Mouse (Mus musculus) neural tube, embryonic 13.5 days (tissue): Measurements from ENCODE around the gene Ctbp2. TPM values are rescaled to one million over a fixed set of nuclear protein-coding genes. Genes with fewer than 3 reads are reported as not detected.

Experiments used
- ATAC-seq: fragments of 200-750 bp; cut with Nextera tagmentation; 2 replicates; pipeline ENCODE4 v1.8.0; 2017; ENCODE audit warnings: low read depth, mild to moderate bottlenecking, moderate TSS enrichment, moderate library complexity
- H3K27ac ChIP-seq: fragments of 300-500 bp; sonication (generic); replicated peaks from 2 replicates; pipeline ENCODE4 v1.5.1; 2015; ENCODE audit warnings: moderate library complexity, mild to moderate bottlenecking, inconsistent platforms
- H3K27me3 ChIP-seq: fragments of 300-500 bp; sonication (generic); 2 replicates; pipeline ENCODE4 v1.6.1; 2015; ENCODE audit warnings: mild to moderate bottlenecking, inconsistent platforms
- H3K36me3 ChIP-seq: fragments of 300-500 bp; sonication (generic); 2 replicates; pipeline ENCODE4 v1.6.1; 2015; ENCODE audit warnings: mild to moderate bottlenecking, inconsistent platforms
- H3K4me1 ChIP-seq: fragments of 300-500 bp; sonication (generic); replicated peaks from 2 replicates; pipeline ENCODE4 v1.6.1; 2015; ENCODE audit warnings: inconsistent platforms
- H3K4me2 ChIP-seq: fragments of 300-500 bp; sonication (generic); 2 replicates; pipeline ENCODE4 v1.6.1; 2015; ENCODE audit warnings: inconsistent platforms, mild to moderate bottlenecking, moderate library complexity
- H3K4me3 ChIP-seq: fragments of 300-500 bp; sonication (generic); 2 replicates; pipeline ENCODE4 v1.5.1; 2015; ENCODE audit warnings: mild to moderate bottlenecking, inconsistent platforms
- H3K9ac ChIP-seq: fragments of 300-500 bp; sonication (generic); 2 replicates; pipeline ENCODE4 v1.6.1; 2015; ENCODE audit warnings: moderate library complexity, mild to moderate bottlenecking, inconsistent platforms
- H3K9me3 ChIP-seq: fragments of 300-500 bp; sonication (generic); 2 replicates; pipeline ENCODE4 v1.6.1; 2016; ENCODE audit warnings: inconsistent platforms
- WGBS: fragments of 180-500 bp; shearing (Covaris S2); methylation state at CpG from one replicate; pipeline ENCODE4 v1.1.7; 2015; 5-methylcytosine and 5-hydroxymethylcytosine counted together
- polyA plus RNA-seq: library from polyadenylated mRNA; unstranded; fragments of >200 nt; fragmentation: Nextera tagmentation; extraction: Ambion mirVana; gene quantifications from 2 replicates; pipeline ENCODE4 v1.2.1, GENCODE M21; 2015

Gene Ctbp2
- polyA plus RNA-seq, 1 experiment from 2014 or later = 73.1 TPM

- Histone ChIP-seq H3K9ac (no peak overlapping the region), H3K36me3 (no peaks in the 10 kb centered on the region), H3K4me3 (no peak overlapping the region), H3K4me1 (peaks cover 53% of the 10 kb centered on the region), H3K9me3 (no peaks in the 10 kb centered on the region), H3K27me3 (no peaks in the 10 kb centered on the region), H3K4me2 (no peak overlapping the region), H3K27ac (no peak overlapping the region)
- WGBS = 89% methylated on average over 8 of the region's 8 CpGs
- ATAC-seq = no peak
Observed at GRCm38 (mm10) chr7:133029004-133029403, 95.2 kb downstream of the Ctbp2 start.

- no peak for ATAC-seq
- peaks cover 42% of the 10 kb centered on the region for H3K4me1 ChIP-seq
Observed at GRCm38 (mm10) chr7:133027930-133028329, 96.2 kb downstream of the Ctbp2 start.

GRCm38 (mm10) chr7:133024694-133025093 is 99.5 kb downstream of the Ctbp2 start:
- no peaks in the 10 kb centered on the region for H3K36me3 ChIP-seq
- H3K27ac ChIP-seq = no peak overlapping the region
- no peak overlapping the region for H3K9ac ChIP-seq
- no peak for ATAC-seq
- no peak overlapping the region for H3K4me2 ChIP-seq
- H3K4me1 ChIP-seq = peaks cover 57% of the 10 kb centered on the region
- no peak overlapping the region for H3K4me3 ChIP-seq
- no peaks in the 10 kb centered on the region for H3K9me3 ChIP-seq
- WGBS = 63% methylated on average over 1 of the region's 1 CpGs
- no peaks in the 10 kb centered on the region for H3K27me3 ChIP-seq

More at GRCm38 (mm10) chr7:133027930-133028329, 96.2 kb downstream of the Ctbp2 start:
- Histone ChIP-seq H3K4me2 (no peak overlapping the region), H3K9me3 (no peaks in the 10 kb centered on the region), H3K36me3 (no peaks in the 10 kb centered on the region), H3K9ac (no peak overlapping the region), H3K27me3 (no peaks in the 10 kb centered on the region), H3K27ac (no peak overlapping the region), H3K4me3 (no peak overlapping the region)
- WGBS = 83% methylated on average over 4 of the region's 4 CpGs

- no peaks in the 10 kb centered on the region for H3K36me3 ChIP-seq
- H3K9me3 ChIP-seq = no peaks in the 10 kb centered on the region
- no peaks in the 10 kb centered on the region for H3K27me3 ChIP-seq
- no peak overlapping the region for H3K4me2 ChIP-seq
- H3K4me1 ChIP-seq = peaks cover 55% of the 10 kb centered on the region
- 0 out of 2 replicates have a peak overlapping the region, but pooled peaks have one; percentile 18 for H3K27ac ChIP-seq
- H3K4me3 ChIP-seq = no peak overlapping the region
- WGBS = 40% methylated on average over 6 of the region's 6 CpGs
- ATAC-seq = no peak
- no peak overlapping the region for H3K9ac ChIP-seq
Observed at GRCm38 (mm10) chr7:133019481-133020020, 104.6 kb downstream of the Ctbp2 start.

GRCm38 (mm10) chr7:133018961-133019360 is 105.2 kb downstream of the Ctbp2 start:
- no peaks in the 10 kb centered on the region for H3K27me3 ChIP-seq
- peaks cover 60% of the 10 kb centered on the region for H3K4me1 ChIP-seq
- no peak overlapping the region for H3K4me2 ChIP-seq
- no peaks in the 10 kb centered on the region for H3K9me3 ChIP-seq
- H3K4me3 ChIP-seq = no peak overlapping the region
- no peak overlapping the region for H3K9ac ChIP-seq
- 77% methylated on average over 7 of the region's 7 CpGs for WGBS
- H3K27ac ChIP-seq = 0 out of 2 replicates have a peak overlapping the region, but pooled peaks have one; percentile 18
- H3K36me3 ChIP-seq = no peaks in the 10 kb centered on the region
- no peak for ATAC-seq

GRCm38 (mm10) chr7:133015416-133016070 is 108.6 kb downstream of the Ctbp2 start:
- no peak overlapping the region for H3K4me3 ChIP-seq
- peak overlapping the region; percentile 81 for H3K27ac ChIP-seq
- peak overlapping the region; percentile 21; the same call in 1 of the 2 replicates for H3K4me2 ChIP-seq
- WGBS = 39% methylated on average over 7 of the region's 7 CpGs
- H3K9me3 ChIP-seq = no peaks in the 10 kb centered on the region
- no peak for ATAC-seq
- H3K27me3 ChIP-seq = no peaks in the 10 kb centered on the region
- H3K36me3 ChIP-seq = no peaks in the 10 kb centered on the region
- H3K4me1 ChIP-seq = peaks cover 82% of the 10 kb centered on the region
- 0 out of 2 replicates have a peak overlapping the region, but pooled peaks have one; percentile 27 for H3K9ac ChIP-seq

GRCm38 (mm10) chr7:133014631-133015030 is 109.5 kb downstream of the Ctbp2 start:
- no peak overlapping the region for H3K4me2 ChIP-seq
- H3K4me1 ChIP-seq = peaks cover 82% of the 10 kb centered on the region
- no peaks in the 10 kb centered on the region for H3K9me3 ChIP-seq
- H3K9ac ChIP-seq = 0 out of 2 replicates have a peak overlapping the region, but pooled peaks have one; percentile 27
- WGBS = 93% methylated on average over 14 of the region's 14 CpGs
- no peak overlapping the region for H3K4me3 ChIP-seq
- no peaks in the 10 kb centered on the region for H3K36me3 ChIP-seq
- no peak for ATAC-seq
- H3K27ac ChIP-seq = peak overlapping the region; percentile 81
- H3K27me3 ChIP-seq = no peaks in the 10 kb centered on the region

- Histone ChIP-seq H3K27ac (0 out of 2 replicates have a peak overlapping the region, but pooled peaks have one; percentile 81), H3K36me3 (no peaks in the 10 kb centered on the region), H3K9me3 (no peaks in the 10 kb centered on the region), H3K4me2 (no peak overlapping the region), H3K27me3 (no peaks in the 10 kb centered on the region), H3K4me3 (no peak overlapping the region), H3K9ac (no peak overlapping the region), H3K4me1 (peaks cover 82% of the 10 kb centered on the region)
- ATAC-seq = no peak
- 91% methylated on average over 10 of the region's 10 CpGs for WGBS
Observed at GRCm38 (mm10) chr7:133013923-133014322, 110.2 kb downstream of the Ctbp2 start.

DNA sequence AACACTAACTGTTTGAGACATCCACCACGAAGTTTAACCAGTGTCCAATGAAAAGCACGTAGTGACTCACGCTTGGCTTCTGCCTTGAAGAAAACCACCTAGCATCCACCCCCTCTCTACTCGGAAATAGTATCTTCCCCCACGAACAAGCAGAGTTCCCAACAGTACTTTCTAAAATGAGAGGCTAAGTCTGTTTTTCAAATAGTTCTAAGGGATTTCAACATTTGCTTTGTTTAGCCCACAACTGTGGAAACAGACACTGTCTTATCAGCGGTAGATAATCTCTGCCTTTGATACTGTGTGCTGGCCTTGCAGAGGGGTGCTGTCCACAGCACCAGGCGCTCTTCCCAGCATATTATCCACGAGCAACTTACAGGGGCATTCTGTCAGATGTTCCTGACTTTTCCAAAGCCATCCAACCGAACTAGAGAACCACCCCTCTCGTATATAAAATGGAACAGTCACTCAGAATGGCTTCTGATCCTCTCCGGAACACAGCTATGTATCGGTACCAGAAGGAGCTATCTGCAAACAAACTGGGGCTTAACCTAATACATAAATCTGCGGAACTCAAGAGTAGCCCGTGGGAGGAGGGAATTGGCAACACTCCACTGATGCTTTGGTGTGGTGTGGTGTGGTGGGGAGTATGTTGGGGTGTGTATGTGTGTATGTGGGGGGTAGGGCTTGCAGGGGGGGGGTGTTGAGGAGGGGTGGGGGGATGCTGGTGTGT is 111.4 kb downstream of the Ctbp2 start:
- H3K36me3 ChIP-seq = no peaks in the 10 kb centered on the region
- no peak overlapping the region for H3K9ac ChIP-seq
- WGBS = 75% methylated on average over 14 of the region's 14 CpGs
- no peaks in the 10 kb centered on the region for H3K9me3 ChIP-seq
- H3K4me3 ChIP-seq = no peak overlapping the region
- no peak for ATAC-seq
- no peak overlapping the region for H3K4me2 ChIP-seq
- peaks cover 88% of the 10 kb centered on the region for H3K4me1 ChIP-seq
- H3K27me3 ChIP-seq = no peaks in the 10 kb centered on the region
- H3K27ac ChIP-seq = peak overlapping the region; percentile 34

GRCm38 (mm10) chr7:133011611-133012010 is 112.5 kb downstream of the Ctbp2 start:
- no peak for ATAC-seq
- H3K36me3 ChIP-seq = no peaks in the 10 kb centered on the region
- H3K9ac ChIP-seq = no peak overlapping the region
- H3K9me3 ChIP-seq = no peaks in the 10 kb centered on the region
- H3K4me2 ChIP-seq = peak overlapping the region; percentile 41
- H3K4me1 ChIP-seq = peaks cover 98% of the 10 kb centered on the region
- no peak overlapping the region for H3K4me3 ChIP-seq
- WGBS = 35% methylated on average over 4 of the region's 4 CpGs
- H3K27me3 ChIP-seq = no peaks in the 10 kb centered on the region
- H3K27ac ChIP-seq = peak overlapping the region; percentile 90

DNA sequence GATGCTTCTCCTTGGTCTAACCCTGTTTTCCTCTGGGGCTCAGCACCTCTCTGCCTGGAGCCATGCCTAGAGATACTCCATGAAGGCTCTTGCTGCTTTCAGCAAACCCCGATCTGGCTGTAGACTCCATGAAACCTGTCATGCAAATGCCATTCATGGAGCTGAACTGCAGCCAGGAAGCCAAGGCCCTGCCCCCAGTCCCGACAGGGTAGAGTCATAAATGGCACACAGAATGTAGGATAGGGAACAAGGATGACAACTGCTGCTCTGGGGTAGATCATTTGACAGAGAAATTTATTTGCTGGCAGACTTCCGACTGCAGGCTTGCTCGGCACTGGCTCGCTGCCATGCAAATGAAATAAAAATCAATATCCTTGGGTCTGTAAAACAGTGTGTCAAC is 113.0 kb downstream of the Ctbp2 start:
- ATAC-seq = peak; percentile 62
- Histone ChIP-seq H3K4me2 (peak overlapping the region; percentile 41), H3K27me3 (no peaks in the 10 kb centered on the region), H3K4me3 (no peak overlapping the region), H3K27ac (peak overlapping the region; percentile 90), H3K4me1 (peaks cover 98% of the 10 kb centered on the region), H3K9me3 (no peaks in the 10 kb centered on the region), H3K36me3 (no peaks in the 10 kb centered on the region), H3K9ac (no peak overlapping the region; the same call in 1 of the 2 replicates)
- 23% methylated on average over 5 of the region's 5 CpGs for WGBS

GRCm38 (mm10) chr7:133010477-133010876 is 113.7 kb downstream of the Ctbp2 start:
- H3K27me3 ChIP-seq = no peaks in the 10 kb centered on the region
- WGBS = 91% methylated on average over 3 of the region's 3 CpGs
- peaks cover 98% of the 10 kb centered on the region for H3K4me1 ChIP-seq
- H3K27ac ChIP-seq = peak overlapping the region; percentile 90
- no peaks in the 10 kb centered on the region for H3K36me3 ChIP-seq
- H3K9me3 ChIP-seq = no peaks in the 10 kb centered on the region
- peak overlapping the region; percentile 41; the same call in 1 of the 2 replicates for H3K4me2 ChIP-seq
- no peak for ATAC-seq
- H3K9ac ChIP-seq = no peak overlapping the region
- H3K4me3 ChIP-seq = no peak overlapping the region
